Mouse (Mus musculus) ES-Bruce4 (cell line): ENCODE results near the gene Spire2.

Experiments
- CTCF ChIP-seq: IDR thresholded peaks from one replicate; pipeline ENCODE4 v1.8.1; 2011; ENCODE audit warnings: low read depth, low read length
- EP300 ChIP-seq: IDR thresholded peaks from 2 replicates; pipeline ENCODE4 v1.6.1; 2011; ENCODE audit warnings: low read depth, low read length; ENCODE audit not compliant: insufficient read depth
- POLR2A ChIP-seq: IDR thresholded peaks from one replicate; pipeline ENCODE4 v1.8.1; 2011; ENCODE audit warnings: low read length; ENCODE audit not compliant: insufficient read depth

- TF ChIP-seq POLR2A, result no peak
- no peak for TF ChIP-seq CTCF
- TF ChIP-seq EP300, result no peak
Measured at GRCm38 (mm10) chr8:123401936-123402335, 69.4 kb downstream of the Spire2 start.
